Mouse (Mus musculus) megakaryocyte progenitor cell, adult 5-6 weeks (primary cell): ENCODE data around the gene Nucks1. TPM values are rescaled to one million over a fixed set of nuclear protein-coding genes. Genes with fewer than 3 reads are reported as not detected.
A peak's percentile ranks its signal among the peaks of the same experiment; 100 is the strongest.

Experiments used
- ATAC-seq: replicated peaks from 2 replicates; pipeline ENCODE4 v1.8.0; 2016; ENCODE audit warnings: mild to moderate bottlenecking, moderate TSS enrichment, inconsistent platforms; ENCODE audit not compliant: poor library complexity
- total RNA-seq, 2 experiments: library from RNA; stranded (forward) in 1 of 2; stranded (reverse) in 1 of 2; fragments of 157-497, 149-512 nt in 1 of 2; fragments of 200-1000 nt in 1 of 2; gene quantifications; 2 replicates each; pipeline versions ENCODE4 v1.2.3 to v1.2.4; 2015 to 2017

Gene Nucks1
- total RNA-seq, 2 experiments from 2014 or later = 205 to 299 TPM

DNA sequence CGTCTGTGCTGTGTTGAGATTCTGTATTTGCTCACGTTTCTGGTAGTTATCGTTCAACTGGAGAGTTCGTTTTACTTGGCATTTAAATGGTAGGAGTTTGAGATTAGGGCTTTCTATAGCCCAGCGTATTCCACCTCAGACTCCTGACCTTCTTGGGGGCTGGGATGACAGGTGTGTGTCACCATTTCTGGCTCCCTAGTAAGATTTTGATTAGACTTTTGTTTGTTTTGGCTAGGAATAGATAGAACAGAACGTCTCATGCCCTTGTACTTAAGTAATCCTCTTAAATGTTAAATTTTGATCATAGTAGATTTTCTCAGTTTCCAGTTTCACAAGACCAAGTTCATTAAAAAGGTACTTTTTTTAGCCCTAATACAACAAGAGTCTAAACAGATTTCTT lies 7.3 kb downstream of the Nucks1 start:
- no peak for ATAC-seq

DNA sequence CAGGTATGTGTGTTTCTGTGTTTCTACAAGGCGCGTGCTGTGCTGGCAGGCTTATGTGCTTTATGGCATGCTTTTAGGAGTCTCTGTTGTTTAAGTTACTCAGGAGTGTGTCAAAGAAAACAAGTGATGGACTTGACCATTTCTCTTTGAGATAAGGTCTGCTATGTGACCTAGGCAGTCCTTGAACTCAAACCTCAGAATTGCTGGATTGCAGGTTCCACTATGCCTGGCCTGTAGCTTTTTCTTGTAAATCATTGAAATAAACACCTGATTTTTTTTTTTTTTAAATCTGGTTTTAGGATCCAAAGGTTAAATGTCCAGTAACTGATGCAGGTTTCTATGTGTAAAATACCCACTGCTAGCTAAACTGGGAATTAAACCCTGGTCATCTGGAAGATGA lies 8.7 kb downstream of the Nucks1 start:
- ATAC-seq = no peak

DNA sequence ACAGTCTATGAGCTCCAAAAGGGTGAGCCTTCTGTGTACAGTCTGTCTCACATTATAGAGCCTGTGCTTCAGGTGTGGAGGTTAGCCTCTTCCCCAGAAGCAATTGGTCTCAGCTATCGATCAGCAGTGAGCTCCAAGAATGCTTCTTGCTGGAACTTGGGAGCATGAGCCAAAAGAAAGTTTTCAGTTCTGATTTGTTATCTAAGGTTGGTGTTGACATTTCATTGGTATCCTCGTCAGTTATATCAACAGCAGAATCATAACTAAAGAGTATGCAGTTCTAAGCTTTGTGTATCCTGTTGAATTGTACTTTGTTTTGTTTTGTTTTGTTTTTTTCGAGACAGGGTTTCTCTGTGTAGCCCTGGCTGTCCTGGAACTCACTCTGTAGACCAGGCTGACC lies 11.8 kb downstream of the Nucks1 start:
- ATAC-seq = no peak

DNA sequence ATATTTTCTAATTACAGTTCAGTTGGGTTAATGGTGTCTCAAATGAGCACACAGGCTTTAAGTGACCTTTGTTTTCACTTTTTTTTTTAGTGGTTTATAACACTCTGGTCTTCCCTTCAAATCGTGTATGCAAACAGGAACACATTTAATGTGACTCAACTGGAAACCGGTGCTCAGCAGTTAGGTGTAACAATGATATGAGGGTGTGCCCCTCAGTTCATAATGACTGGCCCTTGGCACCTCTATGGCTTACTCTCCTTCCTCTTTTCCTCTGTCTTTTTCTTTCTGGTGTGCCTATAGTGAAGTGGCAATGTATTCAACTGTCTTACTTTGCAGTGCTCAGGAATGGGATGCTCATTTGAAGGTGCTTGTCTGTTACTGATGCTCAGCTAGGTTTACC lies 23.1 kb downstream of the Nucks1 start:
- no peak for ATAC-seq

DNA sequence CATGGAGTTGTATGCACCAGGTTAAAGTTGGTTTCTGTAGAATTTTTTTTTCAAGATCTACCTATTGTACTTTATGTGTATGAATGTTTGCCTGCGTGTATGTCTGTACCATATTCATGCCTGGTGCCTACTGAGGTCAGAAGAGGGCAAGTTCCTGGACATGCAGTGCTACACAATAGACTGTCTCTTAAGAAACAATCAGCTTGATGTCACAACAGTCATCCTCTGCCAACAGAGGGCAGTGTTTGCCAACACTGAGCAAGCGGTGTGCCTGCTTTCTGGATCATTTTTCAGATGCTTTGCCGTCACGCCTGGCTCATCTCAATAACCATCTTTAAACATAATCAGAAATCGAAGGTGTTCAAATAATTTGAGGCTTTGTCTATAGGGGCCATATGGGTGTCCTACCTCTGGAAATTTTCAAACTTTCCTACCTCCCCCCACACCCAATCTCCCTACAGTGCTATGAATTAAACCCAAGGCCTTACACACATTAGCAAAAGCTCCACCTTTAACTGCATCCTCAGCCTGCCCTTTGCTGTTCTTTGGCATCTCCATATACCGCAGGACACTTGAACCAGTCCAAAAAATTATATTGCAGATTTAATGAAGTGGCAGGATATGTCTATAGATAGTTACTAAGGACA lies 27.4 kb downstream of the Nucks1 start:
- peak; percentile 88 for ATAC-seq

DNA sequence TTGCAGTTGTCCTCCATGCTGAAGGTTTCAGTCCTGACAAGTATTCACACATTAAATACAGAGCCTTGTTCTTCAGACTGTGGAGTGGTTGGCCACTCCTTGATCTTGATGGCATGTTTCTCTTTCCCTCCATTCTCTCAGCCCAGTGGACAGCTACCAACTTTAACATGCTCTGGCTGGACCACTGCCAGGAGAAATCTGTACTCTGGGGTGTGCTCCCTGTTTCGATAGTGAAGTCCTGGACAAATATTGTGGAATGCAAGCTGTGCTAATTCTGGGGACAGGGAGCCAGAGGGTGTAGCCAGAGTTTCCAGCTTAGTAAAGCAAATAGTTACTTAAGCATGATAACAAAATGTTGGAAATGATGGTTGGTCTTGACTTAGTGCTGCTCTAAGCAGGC lies 28.5 kb downstream of the Nucks1 start:
- ATAC-seq = no peak

DNA sequence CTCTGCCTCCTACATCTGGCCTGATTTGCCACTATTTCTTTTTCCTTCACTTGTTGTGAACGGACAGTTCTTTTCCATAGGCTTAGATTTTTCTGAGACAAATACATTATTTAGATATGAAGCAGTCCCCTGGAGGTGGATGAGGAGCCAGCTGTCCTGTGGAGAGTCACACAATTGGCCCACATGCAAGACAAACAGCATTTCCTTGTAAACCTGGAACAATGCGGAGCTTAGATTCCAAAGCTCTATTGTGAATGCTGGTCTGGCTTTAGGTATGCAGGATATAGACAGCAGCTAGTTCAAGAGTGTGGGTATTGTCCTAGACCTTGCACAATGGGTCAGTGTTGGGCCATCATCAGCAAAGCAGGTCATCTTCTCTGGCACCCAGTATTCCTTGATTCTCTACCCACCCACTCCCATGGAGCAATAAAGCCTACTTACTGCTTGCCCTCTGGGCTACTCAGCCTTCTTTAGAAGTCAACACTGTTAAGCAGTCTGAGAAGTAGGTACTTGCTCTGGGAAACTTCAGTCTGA lies 30.4 kb downstream of the Nucks1 start:
- ATAC-seq = no peak

DNA sequence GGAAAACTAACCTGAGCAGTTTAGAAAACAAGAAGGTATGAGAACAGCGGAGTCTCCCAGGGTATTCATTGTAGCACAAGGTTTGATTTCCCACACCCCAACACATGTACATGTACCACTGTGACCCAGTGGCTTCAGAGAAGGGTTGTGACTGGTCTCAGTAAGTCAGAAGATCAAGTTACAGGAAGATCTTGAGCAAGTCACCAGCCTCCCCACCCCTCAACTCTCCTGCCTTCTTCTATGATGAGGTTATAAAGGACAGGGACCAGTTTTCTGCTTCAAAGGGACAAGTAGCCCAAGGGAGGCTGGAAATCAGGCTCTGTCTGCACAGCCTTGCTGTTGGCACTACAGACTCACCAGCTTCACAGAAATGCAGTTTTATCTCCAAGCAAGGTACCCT lies 31.2 kb downstream of the Nucks1 start:
- ATAC-seq = no peak

DNA sequence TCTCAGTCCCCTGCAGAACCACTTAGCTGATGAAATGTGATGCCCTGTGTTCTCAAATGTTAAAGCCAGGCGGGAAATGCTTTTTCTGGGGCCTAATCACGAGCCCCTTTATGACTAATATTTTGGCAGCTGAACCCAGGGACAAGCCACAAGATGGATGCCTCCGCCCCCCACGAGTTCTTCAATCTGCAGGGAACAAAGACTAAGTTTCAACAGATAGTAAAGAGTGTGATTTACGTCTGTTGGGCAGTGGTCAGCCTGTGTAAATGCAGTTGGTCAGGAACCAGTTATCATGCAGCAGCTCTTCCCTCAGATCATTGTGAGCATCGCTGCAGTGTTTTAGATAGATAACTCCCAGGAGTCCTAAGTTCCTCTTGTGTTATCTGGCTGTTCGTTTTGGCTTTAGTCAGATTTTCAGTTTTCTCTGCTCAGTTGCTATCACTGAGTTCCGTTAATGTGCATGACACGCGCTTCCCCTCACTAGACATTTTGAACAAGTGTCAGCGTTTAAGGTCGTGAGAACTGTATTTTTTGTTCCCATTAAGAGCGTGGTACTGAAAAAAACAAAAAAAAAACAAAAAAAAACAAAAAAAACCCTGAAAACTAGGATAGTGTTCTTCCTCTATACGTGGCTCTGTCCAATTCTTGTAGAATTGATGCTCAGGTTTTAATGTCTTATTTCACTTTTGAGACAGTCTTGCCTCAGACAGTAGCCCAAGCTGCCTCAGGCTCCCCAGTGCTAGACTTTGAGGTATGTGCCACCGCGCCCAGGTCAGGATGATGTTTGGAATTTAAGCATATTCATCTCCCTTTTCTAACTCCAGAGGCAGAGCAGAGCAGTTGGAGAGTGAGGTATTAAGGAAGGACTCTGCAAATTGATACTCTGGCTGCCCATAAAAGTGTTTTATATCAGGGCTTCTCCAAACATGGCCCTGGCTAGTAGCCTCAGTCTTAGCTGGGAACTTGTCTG lies 32.6 kb downstream of the Nucks1 start:
- peak; percentile 73 for ATAC-seq

DNA sequence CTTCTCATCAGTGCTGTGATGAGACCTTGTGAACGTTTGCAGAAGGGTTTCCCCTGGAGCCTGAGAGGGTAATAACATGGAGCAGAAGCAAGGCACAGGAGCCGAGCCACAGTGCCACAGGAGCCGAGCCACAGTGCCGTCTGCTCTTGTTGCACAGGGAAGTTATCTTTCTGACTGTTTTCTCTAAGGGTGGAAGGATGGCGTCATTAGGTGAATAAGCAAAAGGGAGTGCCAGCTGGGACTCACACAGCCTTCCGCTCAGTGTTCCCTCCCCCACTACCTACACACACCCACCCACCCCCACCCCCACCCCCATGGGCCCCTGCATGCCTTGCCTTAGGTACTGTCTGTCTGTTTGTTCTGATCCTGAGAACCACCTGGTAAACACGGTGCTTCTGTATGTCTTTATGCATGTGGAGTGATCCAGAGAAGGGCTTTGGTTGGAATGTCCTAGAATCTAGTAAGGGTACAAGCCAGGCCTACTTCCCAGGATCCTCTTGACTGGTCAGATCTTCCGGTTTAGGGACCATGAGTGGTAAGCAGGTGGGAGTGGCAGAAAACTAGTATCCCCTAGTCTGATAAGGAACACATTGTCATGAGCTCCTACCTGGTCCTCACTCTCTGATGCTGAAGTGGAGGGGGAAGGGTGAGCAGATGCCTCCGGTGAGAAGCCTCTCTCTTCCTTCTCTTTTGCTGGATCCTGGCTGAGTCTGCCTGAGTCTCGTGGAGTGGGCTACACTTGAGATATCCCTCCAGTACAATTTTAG lies 35.5 kb downstream of the Nucks1 start:
- no peak for ATAC-seq

DNA sequence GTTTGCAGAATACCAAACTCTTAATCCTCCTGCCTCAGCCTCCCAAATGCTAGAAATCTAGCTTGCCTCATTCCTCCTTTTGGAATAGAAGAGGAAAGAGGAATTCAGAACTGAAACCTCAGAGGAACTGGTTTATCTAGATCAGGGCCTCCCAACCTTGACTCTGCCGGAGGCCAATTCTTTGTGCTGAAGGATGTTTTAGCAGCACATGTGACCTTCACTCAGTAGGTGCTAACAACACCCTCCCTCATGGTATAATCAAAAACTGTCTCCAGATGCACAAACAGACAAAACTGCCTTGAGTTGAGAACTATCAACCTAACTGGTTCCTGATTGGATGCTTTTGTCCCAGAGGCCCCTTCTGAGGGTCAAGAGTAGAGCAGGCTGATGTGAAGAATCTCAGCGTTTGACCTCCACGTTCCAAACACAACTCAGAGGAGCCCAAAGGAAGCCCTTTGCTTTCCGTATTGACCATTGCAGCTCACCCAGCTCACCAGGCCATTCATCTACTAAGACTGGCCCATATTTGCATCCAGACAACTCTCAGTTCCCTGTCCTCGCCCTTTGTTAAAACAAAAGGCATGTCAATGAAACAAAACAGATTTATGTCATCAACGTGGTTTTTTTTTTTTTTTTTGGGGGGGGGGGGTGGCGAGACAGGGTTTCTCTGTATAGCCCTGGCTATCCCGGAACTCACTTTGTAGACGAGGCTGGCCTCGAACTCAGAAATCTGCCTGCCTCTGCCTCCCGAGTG lies 36.3 kb downstream of the Nucks1 start:
- ATAC-seq = no peak

DNA sequence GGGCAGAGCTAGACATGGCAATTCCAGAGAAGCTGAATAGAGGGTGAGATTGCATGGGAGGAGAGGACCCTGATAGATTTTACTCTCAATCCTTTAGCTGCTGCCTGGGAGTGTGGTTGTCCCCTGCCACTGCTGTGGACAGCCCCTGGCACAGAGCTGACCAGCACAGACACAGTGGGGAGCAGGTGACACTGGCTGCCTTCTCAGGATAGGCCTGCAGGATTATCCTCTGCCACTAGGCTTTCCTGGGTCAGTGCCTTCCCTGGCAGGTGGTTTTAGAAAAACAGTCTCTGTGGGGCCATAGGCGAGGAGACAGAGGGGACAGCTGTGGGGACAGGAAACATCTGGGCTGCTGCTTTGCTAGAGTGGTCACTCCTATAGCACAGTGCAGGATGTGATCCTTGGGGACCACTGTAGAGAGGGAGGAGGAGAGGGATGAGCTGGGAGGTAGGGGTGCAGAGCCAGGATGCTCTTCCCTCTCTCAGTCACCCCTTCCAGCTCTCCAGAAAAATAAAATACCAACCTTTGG lies 37.7 kb downstream of the Nucks1 start:
- ATAC-seq = 0 out of 2 replicates have a peak, but pooled peaks have one; percentile 5

DNA sequence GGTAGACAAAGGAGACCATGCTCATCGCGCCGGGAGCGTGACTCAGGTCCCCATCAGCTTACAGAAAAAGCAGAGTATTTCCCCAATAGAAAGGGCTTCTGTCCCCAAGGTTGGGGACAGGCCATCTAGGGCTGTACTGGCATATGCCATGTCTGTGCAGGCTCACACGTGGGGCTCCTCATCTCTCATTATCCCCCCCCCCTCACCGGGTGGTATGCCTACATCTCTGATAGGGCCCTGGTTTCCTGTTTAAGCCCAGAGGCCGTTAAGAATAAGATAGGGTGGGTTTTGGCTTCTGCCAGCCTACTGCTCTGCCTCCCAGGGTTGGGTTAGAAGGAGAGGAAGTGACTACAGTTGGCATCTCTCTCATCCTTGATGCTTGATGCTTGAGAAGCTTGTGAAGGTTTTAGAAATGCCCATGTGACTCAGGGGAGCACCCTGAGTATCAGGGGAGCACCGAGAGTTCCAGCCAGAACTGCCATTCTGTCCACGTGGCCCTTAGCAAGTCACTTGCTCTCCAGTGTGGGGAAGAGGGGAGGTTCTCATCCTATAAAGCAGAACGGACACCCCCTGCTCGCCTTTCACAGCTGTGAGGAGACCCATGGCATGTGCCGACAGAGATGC lies 44.0 kb downstream of the Nucks1 start:
- peak; percentile 86 for ATAC-seq

DNA sequence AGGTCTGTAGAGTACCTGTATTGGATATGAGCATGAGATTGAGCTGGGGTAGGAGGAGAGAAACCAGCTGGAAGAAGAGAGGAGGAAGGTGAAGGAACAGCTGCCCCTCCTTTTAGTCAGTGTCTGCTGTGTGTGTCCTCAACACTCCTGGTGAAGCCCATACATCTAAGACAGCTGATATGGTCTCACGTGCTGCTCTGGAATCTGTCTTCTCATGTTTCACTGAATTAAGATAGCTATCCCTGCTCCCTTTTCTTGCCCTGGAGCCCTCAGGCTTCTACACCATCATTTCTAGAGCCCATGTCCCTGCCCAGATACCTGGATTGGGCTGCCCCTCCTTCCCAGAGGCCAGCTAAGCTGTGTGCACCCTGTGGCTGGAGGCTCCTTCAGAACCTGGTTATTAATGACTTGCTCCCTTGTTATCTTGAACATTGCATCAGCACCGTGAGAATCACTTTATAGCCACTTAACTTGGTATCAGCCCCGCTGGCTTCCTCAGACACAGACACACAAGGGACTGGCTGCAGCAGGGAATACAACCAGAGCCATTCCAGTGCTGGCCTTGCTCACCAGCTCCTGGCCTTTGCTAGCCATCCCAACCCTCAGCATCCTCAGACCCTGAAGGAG lies 44.9 kb downstream of the Nucks1 start:
- ATAC-seq = no peak; the same call in 1 of the 2 replicates

DNA sequence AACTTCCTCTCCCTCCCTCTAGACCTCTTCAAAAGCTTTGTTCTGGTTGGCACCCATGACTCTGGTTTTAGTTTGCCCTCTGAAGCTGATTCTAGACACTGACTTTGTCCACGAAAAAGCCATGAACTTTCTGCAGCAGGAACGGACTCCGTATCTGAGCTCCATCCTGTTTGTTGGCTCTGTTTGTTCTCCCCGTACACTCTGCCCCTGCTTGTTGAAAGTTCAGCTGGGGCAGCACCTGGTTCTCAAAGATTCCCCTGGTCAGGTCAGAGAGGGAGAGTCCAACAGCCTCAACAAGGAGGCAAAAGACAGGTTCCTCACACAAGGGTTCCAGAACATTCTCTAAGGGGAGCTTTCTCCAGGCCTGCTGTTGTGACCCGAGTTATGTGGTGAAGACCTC lies 47.1 kb downstream of the Nucks1 start:
- no peak for ATAC-seq

DNA sequence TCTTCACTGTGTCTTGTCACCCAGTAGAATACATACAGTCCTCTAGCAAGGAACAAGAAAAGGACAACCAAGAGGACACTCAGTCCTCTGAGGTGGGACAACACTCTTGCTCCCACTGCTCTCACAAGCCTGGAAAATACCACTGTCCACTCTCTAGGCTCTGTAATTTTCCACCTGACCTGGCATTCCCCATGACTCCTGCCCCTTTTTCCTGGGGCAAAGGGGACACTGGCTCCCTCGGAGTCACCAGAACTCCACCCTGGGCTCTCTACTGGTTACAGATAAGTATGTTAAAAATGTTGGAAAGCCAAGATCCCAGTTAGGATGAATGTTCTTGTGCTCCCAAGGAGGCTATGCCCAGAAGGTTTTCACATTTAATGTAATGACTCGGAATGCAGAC lies 50.7 kb downstream of the Nucks1 start:
- no peak for ATAC-seq

DNA sequence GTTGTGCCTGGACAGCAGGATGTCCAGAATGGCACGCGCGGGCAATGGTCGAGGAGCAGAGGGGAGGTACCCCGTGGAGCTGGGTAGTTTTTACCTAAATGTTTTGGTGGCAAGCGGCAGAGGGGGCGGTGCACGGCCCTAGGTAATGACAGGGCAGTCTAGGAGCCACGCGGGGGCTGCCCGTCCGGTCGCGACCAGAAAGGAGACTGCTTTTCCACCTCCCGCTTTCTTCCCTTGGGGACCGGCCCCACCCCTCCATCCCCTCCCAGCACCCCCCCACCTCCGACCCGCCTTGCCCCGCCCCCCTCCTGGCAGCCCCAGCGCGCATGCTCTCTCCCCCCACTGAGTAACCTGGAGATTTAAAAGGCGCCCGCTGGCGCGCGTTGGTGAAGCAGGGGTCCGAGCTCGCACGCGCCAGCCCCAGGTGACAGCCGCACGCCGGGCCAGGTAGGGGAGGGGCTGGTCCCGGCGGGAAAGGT lies 52.3 kb downstream of the Nucks1 start, which contains the start of gene Slc45a3:
Gene Slc45a3, plus strand, starts transcription at position 362 of the 479 bp plus-strand sequence.
- ATAC-seq = peak; percentile 32

DNA sequence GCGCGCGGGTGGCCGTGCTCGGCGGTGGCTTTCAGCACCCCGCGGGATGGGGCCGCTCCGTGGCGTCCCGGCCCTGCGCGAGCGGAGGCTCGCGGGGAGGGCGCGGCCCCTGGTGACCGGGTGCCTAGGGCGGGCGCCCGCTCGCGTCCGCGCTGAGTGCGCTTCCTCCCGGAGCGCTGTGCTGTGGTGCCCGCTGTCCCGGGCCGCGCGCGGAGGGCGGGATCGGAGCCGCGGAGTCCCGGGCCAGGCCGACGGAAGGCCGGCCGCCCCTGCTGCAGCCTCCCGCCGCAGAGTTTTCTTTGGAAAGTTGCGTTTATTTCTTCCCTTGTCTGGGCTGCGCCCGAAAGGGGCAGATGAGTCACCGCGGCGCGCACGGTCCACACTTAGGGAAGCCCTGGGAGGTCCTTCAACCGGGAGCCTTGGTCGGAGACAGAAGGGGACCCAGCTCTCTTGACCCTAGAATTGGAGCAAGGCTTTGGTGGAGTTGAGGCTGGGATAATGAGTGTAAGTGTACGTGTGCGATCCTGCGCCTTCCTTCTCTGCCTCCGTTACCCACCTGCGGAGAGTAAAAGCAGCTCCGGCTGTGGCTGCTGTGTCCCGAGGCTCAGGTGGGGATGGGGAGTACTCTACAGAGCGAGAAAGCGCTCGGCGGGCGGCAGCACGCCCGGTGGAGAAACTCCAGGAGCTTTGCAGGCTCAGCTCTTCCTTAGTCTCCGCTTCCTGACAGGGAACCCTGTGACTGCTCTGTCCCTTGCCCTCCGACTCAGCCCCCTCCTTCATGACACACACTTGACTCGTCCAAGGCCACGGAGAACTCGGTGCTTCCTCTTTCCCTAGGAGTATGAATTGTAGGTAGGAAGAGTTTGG lies 53.0 kb downstream of the Nucks1 start:
- peak; percentile 27 for ATAC-seq
